Mouse (Mus musculus) colon, adult 2 months (tissue): ENCODE results near the gene Ssbp3. TPM values are rescaled to one million over a fixed set of nuclear protein-coding genes. Genes with fewer than 3 reads are reported as not detected.

ENCODE experiments used
- polyA plus RNA-seq: library from polyadenylated mRNA; depleted of rRNA; stranded (reverse); fragments of >200 nt; gene quantifications from 2 replicates; pipeline ENCODE4 v1.2.3, GENCODE M21; 2012; rRNA removed

Ssbp3 gene
- 71.4 and 78.6 TPM in 2 replicates for polyA plus RNA-seq

DNA sequence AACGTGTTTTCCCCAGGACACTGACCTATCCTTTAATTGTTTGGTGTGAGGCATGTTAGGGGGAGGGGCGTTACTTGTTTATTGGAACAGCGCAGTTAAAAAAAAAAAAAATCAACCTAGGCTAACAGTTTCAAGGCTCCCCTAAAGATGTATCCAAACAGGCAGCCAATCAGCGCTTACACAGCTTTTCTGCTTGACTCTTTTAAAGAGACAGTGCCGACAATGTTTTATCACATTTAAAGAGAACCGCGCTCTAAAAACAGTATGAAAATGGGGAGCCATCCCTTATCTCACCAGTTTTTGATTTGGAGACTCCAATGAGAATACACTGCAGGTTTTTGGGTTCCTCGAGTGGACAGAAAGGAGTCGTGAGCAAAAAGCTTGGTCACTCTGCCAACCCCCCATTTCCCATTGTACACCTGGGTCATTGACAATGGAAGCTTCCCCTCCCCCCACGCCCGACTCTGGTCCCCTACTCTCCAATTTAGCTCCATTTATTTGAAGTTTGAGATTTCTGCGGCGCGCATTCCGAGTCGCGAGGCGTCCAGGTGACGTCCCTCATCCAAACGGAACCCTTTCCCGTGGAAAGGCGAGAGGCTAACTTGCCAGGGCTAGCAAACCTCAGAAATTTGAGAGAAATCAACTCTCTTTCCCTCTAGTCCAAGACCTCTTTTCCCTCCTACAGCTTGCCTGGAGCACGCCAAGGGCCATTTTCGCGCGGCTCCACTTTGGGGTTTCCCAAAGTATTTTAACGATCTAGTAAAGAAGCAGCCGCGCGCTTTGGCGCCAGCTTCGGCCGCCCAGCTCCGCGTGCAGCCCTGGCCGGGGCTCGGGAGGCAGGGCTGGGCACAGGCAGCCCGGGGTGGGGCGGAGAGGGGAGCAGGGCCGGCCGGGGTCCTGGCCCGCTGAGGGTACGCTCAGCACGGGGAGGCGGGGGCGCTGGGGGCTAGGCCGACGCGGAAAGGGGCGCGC lies at the start of gene Ssbp3:
Ssbp3 (plus strand) TSS at position 501 of the 972 bp plus-strand sequence.

DNA sequence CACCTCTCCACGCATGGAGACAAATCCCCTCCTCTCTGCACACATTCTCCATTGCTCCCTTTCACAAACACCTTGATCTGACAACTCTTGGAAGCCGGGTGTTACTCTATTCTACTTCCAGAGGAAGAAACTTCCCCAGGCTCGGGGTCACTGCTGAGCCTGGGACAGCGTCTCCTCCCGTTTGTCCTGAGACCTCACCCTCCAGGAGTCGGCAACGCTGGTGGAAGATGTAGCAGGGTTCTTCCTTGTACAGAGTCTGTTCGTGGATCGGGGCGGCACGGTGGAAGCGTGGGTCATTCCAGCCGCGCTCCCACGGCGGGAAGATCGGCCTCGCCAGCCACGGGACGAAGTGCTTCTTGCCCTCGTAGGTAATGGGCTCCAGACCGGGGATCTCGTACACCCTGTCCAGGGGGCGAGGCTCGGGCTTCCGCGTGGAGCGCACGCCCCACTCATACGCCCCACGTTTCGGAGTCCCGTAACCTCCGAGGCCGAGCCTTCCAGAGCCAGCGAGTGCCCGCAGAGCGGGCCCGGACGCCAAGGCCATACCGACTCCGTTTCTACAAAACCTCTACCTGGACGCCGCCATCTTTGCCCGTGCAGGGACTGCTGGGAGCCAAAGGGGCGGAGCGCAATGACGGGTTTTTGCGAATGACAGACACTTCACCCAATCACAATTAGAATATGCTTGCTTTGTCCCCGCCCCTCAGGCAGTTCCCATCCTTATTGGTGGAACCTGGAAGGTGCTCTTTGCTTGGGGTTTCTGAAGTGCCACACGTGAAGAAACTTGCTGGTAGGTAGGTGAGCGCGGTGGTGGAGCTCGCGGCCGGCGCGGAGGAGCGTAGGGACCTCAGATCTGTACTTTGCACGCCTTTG lies 156.0 kb downstream of the Ssbp3 start, which contains the start of the genes Mrpl37 and Cyb5rl:
Mrpl37 (minus strand) TSS at position 617 of the 873 bp plus-strand sequence.
Cyb5rl (plus strand) TSS at position 737 of the 873 bp plus-strand sequence.

DNA sequence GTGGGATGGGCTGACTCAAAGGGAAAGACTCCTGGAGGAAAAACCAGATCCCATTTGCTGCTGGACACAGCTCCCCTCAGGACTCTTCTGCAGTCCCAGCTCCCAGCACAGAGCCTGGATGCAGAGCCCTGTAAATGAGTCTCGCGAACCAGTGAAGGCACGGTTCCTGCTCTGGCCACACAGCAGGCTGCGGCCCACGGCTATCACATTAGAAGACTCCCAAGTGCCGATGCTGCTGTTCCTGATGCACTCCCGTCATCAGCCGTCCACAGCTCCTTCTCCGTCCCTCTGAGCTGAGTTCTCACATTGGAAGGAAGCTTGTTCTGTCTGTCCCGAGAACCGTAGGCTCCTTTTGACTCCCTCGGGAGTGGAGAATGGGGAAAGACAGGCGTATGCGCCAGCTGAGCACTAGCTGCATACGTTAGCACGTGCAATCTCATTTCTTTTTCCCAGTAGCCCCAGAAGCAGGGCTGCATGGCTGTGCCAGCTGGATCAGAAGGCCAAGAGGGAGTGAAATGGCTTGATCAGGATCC lies 186.4 kb downstream of the Ssbp3 start, which contains the start of gene Cdcp2:
Cdcp2 (plus strand) TSS at position 51 of the 533 bp plus-strand sequence.

Other genes starting within 250 kb of the Ssbp3 start
- gene Ttc4, start 231.8 kb upstream of the Ssbp3 start, polyA plus RNA-seq: 39.6 and 39.7 TPM in 2 replicates
- gene Mroh7, start 179.8 kb upstream of the Ssbp3 start, polyA plus RNA-seq: 1.1 and 1.4 TPM in 2 replicates
- 0.20 and 0.24 TPM in 2 replicates for gene Fam151a, start 176.8 kb upstream of the Ssbp3 start, polyA plus RNA-seq
- gene Acot11, start 105.7 kb upstream of the Ssbp3 start, polyA plus RNA-seq: 41.7 and 49.6 TPM in 2 replicates
- 49.6 and 51.8 TPM in 2 replicates for gene Mrpl37, start 156.2 kb downstream of the Ssbp3 start, polyA plus RNA-seq
- gene Cyb5rl, start 156.3 kb downstream of the Ssbp3 start, polyA plus RNA-seq: 6.0 and 6.9 TPM in 2 replicates
- not detected in 2 replicates for gene Cdcp2, start 186.2 kb downstream of the Ssbp3 start, polyA plus RNA-seq